Mouse (Mus musculus): ENCODE data around the gene Ccin. TPM values are rescaled to one million over a fixed set of nuclear protein-coding genes. Genes with fewer than 3 reads are reported as not detected.

The Ccin gene
- total RNA-seq, 2 experiments from 2014 or later, result not detected

- DNase-seq, result no peak
Observed at GRCm38 (mm10) chr4:44013391-44014070, 30.2 kb downstream of the Ccin start.

DNA sequence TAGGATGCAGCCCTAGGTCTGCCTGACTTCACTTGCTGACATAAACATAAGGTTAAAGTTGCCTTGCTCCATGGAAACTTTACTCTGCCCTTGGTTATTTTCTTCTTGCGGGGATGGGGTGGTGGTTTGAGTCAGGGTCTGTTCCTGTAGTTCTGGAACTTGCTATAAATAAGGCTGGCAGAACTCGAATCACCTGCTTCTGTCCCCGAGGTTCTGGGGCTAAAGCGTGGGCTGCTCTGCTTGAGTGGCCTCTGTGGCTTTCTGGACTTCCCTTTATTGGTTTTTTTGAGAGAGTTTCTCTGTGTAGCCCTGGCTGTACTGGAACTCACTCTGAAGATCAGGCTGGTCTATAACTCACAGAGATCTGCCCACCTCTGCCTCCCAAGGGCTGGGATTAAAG, 32.8 kb downstream of the Ccin start:
- DNase-seq, result no peak

DNA sequence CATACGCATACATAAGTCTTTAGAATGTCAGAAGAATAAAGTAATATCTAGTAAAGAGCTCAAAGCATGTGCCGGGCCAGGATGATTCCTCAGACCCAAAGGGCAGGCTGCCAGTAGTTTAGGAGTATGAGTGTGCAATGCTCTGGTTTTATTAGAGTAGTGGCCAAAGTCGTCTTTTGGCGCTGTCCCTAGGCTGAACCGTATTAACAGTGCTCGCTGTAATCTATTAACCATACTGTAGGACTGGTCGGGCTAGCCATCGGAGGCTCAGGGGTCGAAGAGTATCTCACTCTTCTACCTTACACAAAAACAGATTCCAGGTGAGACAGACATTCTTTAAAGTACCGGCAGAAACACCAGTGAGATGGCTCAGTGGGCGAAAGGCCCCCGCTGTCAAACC, 33.5 kb downstream of the Ccin start:
- no peak for DNase-seq

DNA sequence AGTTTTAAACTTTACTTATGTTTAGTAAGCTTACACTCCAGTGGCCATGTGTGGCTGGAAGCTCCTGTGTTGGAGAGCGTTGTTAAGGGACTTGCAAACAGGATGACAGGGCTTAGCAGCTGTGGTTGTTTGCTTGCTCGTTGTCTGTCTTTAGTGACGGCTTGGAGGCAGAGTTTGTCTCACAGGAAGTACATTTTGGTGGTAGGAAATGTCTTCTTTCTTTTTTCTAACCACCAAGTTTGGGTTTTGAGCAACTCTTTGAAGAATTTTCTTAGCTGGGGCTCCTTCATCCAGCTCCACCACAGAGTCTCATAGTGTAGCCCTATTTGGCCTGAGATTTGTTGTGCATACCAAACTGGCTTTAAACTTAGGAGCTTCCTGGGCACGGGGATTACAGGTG, 39.0 kb downstream of the Ccin start:
- DNase-seq, result no peak

DNA sequence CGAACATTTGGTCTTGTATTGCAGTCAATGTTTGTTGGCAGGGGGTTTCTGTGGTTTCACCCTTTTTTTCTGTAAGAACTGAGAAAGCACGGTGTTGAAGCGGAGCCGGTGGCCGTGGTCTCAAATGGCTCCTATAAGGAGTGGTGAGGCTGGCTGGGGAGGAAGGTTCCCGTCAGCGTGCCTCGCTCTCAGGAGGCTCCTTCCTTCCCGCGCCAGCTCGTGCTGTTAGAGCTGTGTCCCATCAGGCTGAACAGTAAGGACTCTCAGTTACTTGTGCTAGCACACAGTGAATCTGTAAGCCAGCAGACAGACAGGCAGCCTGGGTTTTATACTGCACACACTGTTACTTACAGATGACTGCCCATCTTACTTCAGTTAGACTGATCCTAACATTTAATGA, 39.5 kb downstream of the Ccin start:
- DNase-seq, result no peak

- DNase-seq, result no peak
Observed at GRCm38 (mm10) chr4:44023681-44024080, 40.4 kb downstream of the Ccin start.

GRCm38 (mm10) chr4:44024241-44024640, 41.0 kb downstream of the Ccin start:
- DNase-seq, result no peak

GRCm38 (mm10) chr4:44025570-44025969, 42.3 kb downstream of the Ccin start:
- no peak for DNase-seq

DNA sequence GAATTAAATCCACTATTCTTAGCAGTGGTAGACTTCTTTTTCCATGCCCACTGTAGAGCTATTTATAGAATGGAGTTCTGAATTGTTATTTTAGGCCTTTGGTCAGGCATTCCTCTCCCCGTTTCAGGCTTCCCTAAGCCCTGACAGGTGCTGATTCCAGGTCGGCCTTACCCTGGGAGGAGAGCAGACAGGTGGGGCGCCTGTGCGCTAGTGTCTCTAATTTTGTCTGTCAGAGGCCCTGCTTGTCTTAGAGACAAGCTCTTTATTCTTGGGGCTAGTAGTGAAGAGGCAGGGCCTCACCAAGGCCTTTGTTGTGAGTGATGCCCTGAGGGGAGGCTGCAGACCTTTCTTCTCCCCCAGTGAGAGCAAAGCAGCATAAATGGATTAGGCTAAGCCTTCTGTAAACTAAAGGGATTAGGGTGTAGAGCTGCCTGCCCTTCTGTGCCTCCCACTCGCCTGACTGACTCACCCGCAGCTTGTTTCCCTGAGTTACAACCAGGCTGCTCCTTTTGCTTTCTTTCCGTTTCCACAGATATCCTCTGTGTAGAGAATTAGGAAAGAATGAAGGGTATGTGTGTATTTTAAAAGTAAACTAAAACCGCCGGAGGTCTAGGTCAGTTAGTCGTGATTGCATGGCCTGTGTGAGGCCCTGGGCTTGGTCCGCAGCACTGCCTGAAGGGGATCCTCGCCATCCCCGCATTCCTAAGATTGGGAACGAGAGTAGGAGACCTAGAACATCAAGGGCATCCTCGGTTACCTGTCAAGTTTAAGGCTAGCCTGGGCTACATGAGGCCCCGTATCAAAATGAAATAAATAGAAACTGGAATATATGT, 45.2 kb downstream of the Ccin start:
- DNase-seq, result peak; percentile 60 to 63

GRCm38 (mm10) chr4:44029661-44030066, 46.4 kb downstream of the Ccin start:
- DNase-seq, result no peak

- DNase-seq, result no peak
Observed at GRCm38 (mm10) chr4:44031521-44031920, 48.2 kb downstream of the Ccin start.

Other genes starting within 250 kb of the Ccin start
- gene Olfr159, start 212.5 kb upstream of the Ccin start, total RNA-seq (2021), result not detected
- not detected for gene Olfr156, start 159.6 kb upstream of the Ccin start, total RNA-seq (2021)
- not detected for gene Olfr157, start 143.3 kb upstream of the Ccin start, total RNA-seq (2021)
- not detected for gene Olfr155, start 131.9 kb upstream of the Ccin start, total RNA-seq (2021)
- gene Reck, start 108.0 kb upstream of the Ccin start, total RNA-seq (2021), result 1 to 10 TPM; 5.8 to 7.5 TPM
- 1 to 10 TPM; 2.2 TPM for gene Glipr2, start 26.1 kb upstream of the Ccin start, total RNA-seq (2021)
- 100 to 1,000 TPM; 280 to 304 TPM for gene Clta, start 21.0 kb downstream of the Ccin start, total RNA-seq (2021)
- gene Gne, start 100.7 kb downstream of the Ccin start, total RNA-seq (2021), result 10 to 100 TPM; 43.7 to 50.9 TPM